Mouse (Mus musculus): ENCODE measurements around the gene Ufsp1. TPM values are rescaled to one million over a fixed set of nuclear protein-coding genes. Genes with fewer than 3 reads are reported as not detected.

Gene Ufsp1
- total RNA-seq, 1 experiment: 6.3 TPM

DNA sequence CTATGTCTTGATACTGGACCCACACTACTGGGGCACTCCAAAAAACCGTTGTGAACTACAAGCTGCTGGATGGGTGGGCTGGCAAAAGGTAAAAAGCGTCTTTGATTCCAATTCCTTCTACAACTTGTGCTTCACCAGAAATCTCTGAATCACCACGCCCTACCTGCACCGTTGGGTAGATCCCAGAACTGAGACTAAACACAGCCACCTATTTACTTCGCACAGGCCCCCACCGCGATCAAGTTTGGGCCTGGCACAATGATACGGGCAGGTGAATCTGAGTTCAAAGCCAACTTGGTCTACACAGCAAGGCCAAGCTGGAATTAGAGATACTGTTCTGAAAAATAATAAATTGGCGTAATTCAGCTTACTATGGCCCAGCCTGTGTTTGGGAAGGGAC, 867 bp downstream of the Ufsp1 start:
- peak overlapping the region; percentile 91; the same call in 1 of the 2 replicates for H3K9ac ChIP-seq (ENCODE audit: insufficient read depth, low read depth, low read length, poor library complexity, severe bottlenecking)
- peaks cover 57% of the 10 kb centered on the region for H3K36me3 ChIP-seq (ENCODE audit: control insufficient read depth, insufficient read depth, low read length, poor library complexity, severe bottlenecking)
- peak overlapping the region; percentile 78; the same call in 1 of the 2 replicates for H3K27ac ChIP-seq (ENCODE audit: insufficient read depth, low read depth, low read length, poor library complexity, severe bottlenecking)
- peaks cover 0 to 6% of the 10 kb centered on the region in 2 experiments; a peak in 1 of 4 replicates for H3K4me1 ChIP-seq (ENCODE audit: control insufficient read depth in 2 of 2, insufficient read depth in 2 of 2, low read length in 2 of 2, poor library complexity in 1 of 2)
- H3K9me3 ChIP-seq (ENCODE audit: control insufficient read depth, insufficient read depth, low read depth, low read length): no peaks in the 10 kb centered on the region
- DNase-seq (ENCODE audit: low read depth, low spot score): no peak
- in situ Hi-C loops (cut with MboI; ENCODE audit: low sequenced_read_pairs in 2 of 2, unreplicated experiment in 2 of 2): no loop called here
- TF ChIP-seq MAFK (IDR thresholded peaks at IDR 0.05; ENCODE audit: insufficient read depth, low read depth, low read length): no peak
- no peak for TF ChIP-seq ZC3H11A (IDR thresholded peaks at IDR 0.05; ENCODE audit: borderline replicate concordance, low read depth, low read length)
- no peak for TF ChIP-seq HCFC1 (IDR thresholded peaks at IDR 0.05; ENCODE audit: borderline replicate concordance, insufficient read depth, low read length)
- TF ChIP-seq ZNF384 (IDR thresholded peaks at IDR 0.05; ENCODE audit: low read depth, low read length): no peak
- no peak for TF ChIP-seq CHD2 (IDR thresholded peaks at IDR 0.05; ENCODE audit: low read depth, low read length)
- peak overlapping the region; percentile 70 to 86 for H3K4me3 ChIP-seq (ENCODE audit: insufficient read depth in 1 of 2, low read depth in 1 of 2, low read length in 2 of 2, poor library complexity in 1 of 2, severe bottlenecking in 1 of 2)

DNA sequence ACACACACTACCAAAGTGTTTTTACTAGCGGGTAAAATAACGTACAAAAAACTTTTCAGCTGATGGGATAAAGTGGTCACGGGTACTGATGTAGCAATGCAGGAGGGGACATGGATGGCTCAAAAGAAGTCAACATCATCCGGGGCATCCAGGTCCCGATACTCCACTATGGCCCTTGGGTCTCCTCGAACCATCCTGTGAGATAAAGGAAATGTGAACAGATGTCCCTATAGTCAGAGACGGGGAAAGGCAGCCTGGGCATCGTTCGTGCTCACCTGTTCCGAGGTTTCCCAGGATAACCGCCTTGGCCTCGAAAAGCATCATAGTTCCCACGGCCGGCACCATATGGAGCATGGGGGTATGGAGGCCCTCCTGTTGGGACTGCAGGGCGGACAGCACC, 1.3 kb downstream of the Ufsp1 start:
- H3K9me3 ChIP-seq (ENCODE audit: control insufficient read depth, insufficient read depth, low read depth, low read length): no peaks in the 10 kb centered on the region
- peak overlapping the region in 1 of 2 experiments; percentile 70; a peak in 1 of 4 replicates for H3K4me3 ChIP-seq (ENCODE audit: insufficient read depth in 1 of 2, low read depth in 1 of 2, low read length in 2 of 2, poor library complexity in 1 of 2, severe bottlenecking in 1 of 2)
- no peak for DNase-seq (ENCODE audit: low read depth, low spot score)
- peaks cover 0 to 5% of the 10 kb centered on the region in 2 experiments; a peak in 1 of 4 replicates for H3K4me1 ChIP-seq (ENCODE audit: control insufficient read depth in 2 of 2, insufficient read depth in 2 of 2, low read length in 2 of 2, poor library complexity in 1 of 2)
- H3K27ac ChIP-seq (ENCODE audit: insufficient read depth, low read depth, low read length, poor library complexity, severe bottlenecking): no peak overlapping the region
- in situ Hi-C loops (cut with MboI; ENCODE audit: low sequenced_read_pairs in 2 of 2, unreplicated experiment in 2 of 2): no loop called here
- H3K9ac ChIP-seq (ENCODE audit: insufficient read depth, low read depth, low read length, poor library complexity, severe bottlenecking): no peak overlapping the region
- TF ChIP-seq MAFK (IDR thresholded peaks at IDR 0.05; ENCODE audit: insufficient read depth, low read depth, low read length): no peak
- TF ChIP-seq ZNF384 (IDR thresholded peaks at IDR 0.05; ENCODE audit: low read depth, low read length): no peak
- no peak for TF ChIP-seq HCFC1 (IDR thresholded peaks at IDR 0.05; ENCODE audit: borderline replicate concordance, insufficient read depth, low read length)
- no peak for TF ChIP-seq ZC3H11A (IDR thresholded peaks at IDR 0.05; ENCODE audit: borderline replicate concordance, low read depth, low read length)
- no peak for TF ChIP-seq CHD2 (IDR thresholded peaks at IDR 0.05; ENCODE audit: low read depth, low read length)
- peaks cover 61% of the 10 kb centered on the region for H3K36me3 ChIP-seq (ENCODE audit: control insufficient read depth, insufficient read depth, low read length, poor library complexity, severe bottlenecking)

DNA sequence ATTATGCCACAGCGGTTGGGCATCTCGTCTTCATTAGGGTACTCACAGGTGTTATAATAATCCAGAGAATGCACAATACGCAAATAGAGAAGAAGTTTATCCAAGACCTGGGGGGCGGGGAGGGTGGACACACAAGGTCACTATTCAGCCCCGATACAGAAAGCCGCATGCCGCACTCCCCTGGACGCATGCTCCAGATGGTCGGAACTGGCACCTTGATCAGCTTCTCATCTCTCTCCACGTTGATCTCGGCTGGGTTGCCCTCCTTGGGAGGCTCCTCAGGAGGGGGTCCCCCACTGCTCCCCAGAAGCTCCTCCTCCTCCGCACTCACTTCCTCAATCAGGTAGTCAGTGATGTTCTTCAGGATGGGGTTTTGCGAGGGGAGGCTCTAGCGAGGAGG, 2.7 kb downstream of the Ufsp1 start:
- Histone ChIP-seq H3K4me3 (ENCODE audit: insufficient read depth in 1 of 2, low read depth in 1 of 2, low read length in 2 of 2, poor library complexity in 1 of 2, severe bottlenecking in 1 of 2) (no peak overlapping the region), H3K36me3 (ENCODE audit: control insufficient read depth, insufficient read depth, low read length, poor library complexity, severe bottlenecking) (peaks cover 75% of the 10 kb centered on the region), H3K9ac (ENCODE audit: insufficient read depth, low read depth, low read length, poor library complexity, severe bottlenecking) (no peak overlapping the region), H3K9me3 (ENCODE audit: control insufficient read depth, insufficient read depth, low read depth, low read length) (no peaks in the 10 kb centered on the region), H3K27ac (ENCODE audit: insufficient read depth, low read depth, low read length, poor library complexity, severe bottlenecking) (no peak overlapping the region), H3K4me1 (ENCODE audit: control insufficient read depth in 2 of 2, insufficient read depth in 2 of 2, low read length in 2 of 2, poor library complexity in 1 of 2) (peaks cover 0 to 7% of the 10 kb centered on the region in 2 experiments; a peak in 1 of 4 replicates)
- no peak for DNase-seq (ENCODE audit: low read depth, low spot score)
- no peak for TF ChIP-seq HCFC1 (IDR thresholded peaks at IDR 0.05; ENCODE audit: borderline replicate concordance, insufficient read depth, low read length)
- TF ChIP-seq ZNF384 (IDR thresholded peaks at IDR 0.05; ENCODE audit: low read depth, low read length): no peak
- TF ChIP-seq CHD2 (IDR thresholded peaks at IDR 0.05; ENCODE audit: low read depth, low read length): no peak
- no peak for TF ChIP-seq MAFK (IDR thresholded peaks at IDR 0.05; ENCODE audit: insufficient read depth, low read depth, low read length)
- no peak for TF ChIP-seq ZC3H11A (IDR thresholded peaks at IDR 0.05; ENCODE audit: borderline replicate concordance, low read depth, low read length)
- in situ Hi-C loops (cut with MboI; ENCODE audit: low sequenced_read_pairs in 2 of 2, unreplicated experiment in 2 of 2): no loop called here

DNA sequence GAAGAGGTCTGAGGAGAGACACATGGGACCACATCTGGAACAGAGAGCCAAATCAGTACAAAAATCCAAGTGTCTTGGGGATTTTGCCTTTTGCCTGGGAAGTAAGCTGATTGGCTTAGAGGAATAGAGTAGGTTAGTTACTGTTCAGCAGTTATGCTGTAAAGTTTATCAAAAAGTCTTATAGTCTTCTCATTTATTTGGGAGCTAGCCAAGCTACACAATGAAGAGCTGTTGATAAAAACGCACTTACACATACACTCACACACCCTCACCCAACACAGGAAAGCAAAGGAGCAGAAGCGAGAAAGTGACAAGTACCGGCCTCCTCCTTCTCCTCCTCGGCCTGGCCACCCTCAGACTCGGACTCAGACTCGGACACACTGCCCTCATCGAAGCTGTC, 4.8 kb downstream of the Ufsp1 start:
- Histone ChIP-seq H3K9me3 (ENCODE audit: control insufficient read depth, insufficient read depth, low read depth, low read length) (no peaks in the 10 kb centered on the region), H3K36me3 (ENCODE audit: control insufficient read depth, insufficient read depth, low read length, poor library complexity, severe bottlenecking) (peaks cover 89% of the 10 kb centered on the region), H3K27ac (ENCODE audit: insufficient read depth, low read depth, low read length, poor library complexity, severe bottlenecking) (no peak overlapping the region), H3K4me3 (ENCODE audit: insufficient read depth in 1 of 2, low read depth in 1 of 2, low read length in 2 of 2, poor library complexity in 1 of 2, severe bottlenecking in 1 of 2) (no peak overlapping the region), H3K9ac (ENCODE audit: insufficient read depth, low read depth, low read length, poor library complexity, severe bottlenecking) (no peak overlapping the region), H3K4me1 (ENCODE audit: control insufficient read depth in 2 of 2, insufficient read depth in 2 of 2, low read length in 2 of 2, poor library complexity in 1 of 2) (peaks cover 0 to 11% of the 10 kb centered on the region in 2 experiments; a peak in 1 of 4 replicates)
- DNase-seq (ENCODE audit: low read depth, low spot score): no peak
- in situ Hi-C loops (cut with MboI; ENCODE audit: low sequenced_read_pairs in 2 of 2, unreplicated experiment in 2 of 2): no loop called here
- TF ChIP-seq MAFK (IDR thresholded peaks at IDR 0.05; ENCODE audit: insufficient read depth, low read depth, low read length): no peak
- no peak for TF ChIP-seq HCFC1 (IDR thresholded peaks at IDR 0.05; ENCODE audit: borderline replicate concordance, insufficient read depth, low read length)
- TF ChIP-seq ZC3H11A (IDR thresholded peaks at IDR 0.05; ENCODE audit: borderline replicate concordance, low read depth, low read length): no peak
- no peak for TF ChIP-seq ZNF384 (IDR thresholded peaks at IDR 0.05; ENCODE audit: low read depth, low read length)
- no peak for TF ChIP-seq CHD2 (IDR thresholded peaks at IDR 0.05; ENCODE audit: low read depth, low read length)

Data from ES-E14 (cell line).